Comparison of ENCODE assay signal across 14 mouse cellular contexts in the genomic region with DNA sequence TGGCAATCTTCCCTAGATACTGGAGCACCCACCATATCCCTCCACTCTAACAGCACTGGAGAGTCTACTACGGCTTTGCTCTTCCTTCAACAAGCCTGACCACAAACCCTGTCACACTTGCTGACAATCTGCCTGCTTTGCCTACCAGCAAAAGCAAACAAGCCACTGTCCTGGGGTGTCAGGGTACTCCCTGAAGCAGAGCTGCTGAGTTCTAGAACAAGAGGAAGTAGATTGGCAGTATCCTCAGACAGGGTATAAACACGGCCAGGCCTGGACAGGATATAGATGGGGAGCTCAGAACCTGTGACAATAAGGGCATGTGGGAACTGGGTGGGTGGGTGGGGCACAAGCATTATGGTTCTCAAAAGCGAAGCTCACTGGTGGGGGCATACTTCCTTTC. TPM values are rescaled to one million over a fixed set of nuclear protein-coding genes. Genes with fewer than 3 reads are reported as not detected.
DNase-seq lines count a peak whose midpoint lies in the region; ATAC-seq and TF ChIP-seq lines count a peak whose summit lies in the region.
"Had no signal": no experiment of that assay in that cellular context is flagged by ENCODE, and none has a peak within 500 bp of the region (broad histone marks: within the 10 kb centered on the region; RNA-seq: fewer than 3 reads in every experiment).

No protein-coding gene starts in this region.

- intact Hi-C loops in heart, postnatal 14 days (cut with DNase I), result loop anchor here (5.0 kb wide), 1 partner anchor 35 kb away; no protein-coding TSS in a partner anchor

- no peak overlapping the region for H3K4me3 ChIP-seq in heart, embryonic 10.5 days
- H3K4me3 ChIP-seq in liver, embryonic 13.5 days (replicated peaks), result no peak overlapping the region
- no peak overlapping the region for H3K4me3 ChIP-seq in liver, embryonic 11.5 days (ENCODE audit: low read depth, low read length)
- H3K4me3 ChIP-seq in CH12.LX (replicated peaks in 1 of 3; ENCODE audit: low read depth in 2 of 3, low read length in 2 of 3, poor library complexity in 1 of 3) (no peak overlapping the region), macrophage (ENCODE audit: inconsistent target) (no peak overlapping the region)
- H3K4me3 ChIP-seq in midbrain, embryonic 16.5 days (ENCODE audit: low read depth, low read length), result no peak overlapping the region
- H3K4me3 ChIP-seq: myocyte had no signal

- no peak for TF ChIP-seq CTCF in CH12.LX (conservative IDR thresholded peaks at IDR 0.05 in 1 of 2, IDR thresholded peaks at IDR 0.05 in 1 of 2; ENCODE audit: low read depth in 2 of 2, low read length in 2 of 2)

- no peak for TF ChIP-seq EP300 in CH12.LX (IDR thresholded peaks at IDR 0.05; ENCODE audit: low read length)

- peaks cover 72% of the 10 kb centered on the region for H3K4me1 ChIP-seq in heart, embryonic 10.5 days
- H3K4me1 ChIP-seq in liver, embryonic 13.5 days (replicated peaks), result peaks cover 72% of the 10 kb centered on the region
- H3K4me1 ChIP-seq in liver, embryonic 11.5 days (replicated peaks; ENCODE audit: control insufficient read depth, insufficient read depth, low read length), result peaks cover 44% of the 10 kb centered on the region
- H3K4me1 ChIP-seq in CH12.LX (ENCODE audit: control insufficient read depth in 1 of 2, insufficient read depth in 2 of 2), result peaks cover 38 to 77% of the 10 kb centered on the region in 2 experiments
- peaks cover 3% of the 10 kb centered on the region; the same call in 1 of the 2 replicates for H3K4me1 ChIP-seq in midbrain, embryonic 16.5 days (ENCODE audit: control insufficient read depth, insufficient read depth, low read length)

- H3K27me3 ChIP-seq in heart, embryonic 10.5 days (ENCODE audit: insufficient read depth, poor library complexity, severe bottlenecking), result no peaks in the 10 kb centered on the region
- H3K27me3 ChIP-seq in liver, embryonic 13.5 days, result no peaks in the 10 kb centered on the region
- no peaks in the 10 kb centered on the region for H3K27me3 ChIP-seq in liver, embryonic 11.5 days (replicated peaks; ENCODE audit: control insufficient read depth, insufficient read depth, low read length)
- H3K27me3 ChIP-seq in CH12.LX (replicated peaks), result no peaks in the 10 kb centered on the region
- H3K27me3 ChIP-seq in midbrain, embryonic 16.5 days (ENCODE audit: control insufficient read depth, insufficient read depth, low read depth, low read length), result no peaks in the 10 kb centered on the region

- no peak for DNase-seq in heart, embryonic 10.5 days (ENCODE audit: low spot score)
- DNase-seq in heart, postnatal 14 days, result no peak
- DNase-seq in liver, embryonic 13.5 days, result no peak
- DNase-seq in liver, embryonic 11.5 days (ENCODE audit: low spot score), result no peak
- DNase-seq in CH12.LX (ENCODE audit: extremely low read depth), result peak; percentile 41
- DNase-seq in right cerebral cortex, postnatal 10 days (ENCODE audit: low spot score in 2 of 2), result no peak
- DNase-seq: cerebellum, adult 18-20 months; gastrocnemius, postnatal 36 days had no signal

- H3K36me3 ChIP-seq in heart, embryonic 10.5 days, result peaks cover 32% of the 10 kb centered on the region
- H3K36me3 ChIP-seq in liver, embryonic 13.5 days, result peaks cover 52% of the 10 kb centered on the region
- H3K36me3 ChIP-seq in liver, embryonic 11.5 days (ENCODE audit: control insufficient read depth, insufficient read depth, low read length), result peaks cover 14% of the 10 kb centered on the region
- H3K36me3 ChIP-seq in CH12.LX (replicated peaks in 1 of 2; ENCODE audit: control insufficient read depth in 1 of 2, insufficient read depth in 1 of 2, low read length in 1 of 2), result peaks cover 28 to 70% of the 10 kb centered on the region in 2 experiments
- H3K36me3 ChIP-seq in macrophage (ENCODE audit: inconsistent target), result peaks cover 15% of the 10 kb centered on the region; the same call in 1 of the 2 replicates
- no peaks in the 10 kb centered on the region for H3K36me3 ChIP-seq in midbrain, embryonic 16.5 days (ENCODE audit: control insufficient read depth, insufficient read depth, low read length)

- no peak for ATAC-seq in liver, embryonic 13.5 days (ENCODE audit: low read depth)
- no peak for ATAC-seq in liver, embryonic 11.5 days (replicated peaks; ENCODE audit: low FRiP score)
- no peak for ATAC-seq in midbrain, embryonic 16.5 days
- ATAC-seq: forebrain, embryonic 14.5 days had no signal

- H3K9me3 ChIP-seq in heart, embryonic 10.5 days, result no peaks in the 10 kb centered on the region
- H3K9me3 ChIP-seq in liver, embryonic 13.5 days (replicated peaks), result no peaks in the 10 kb centered on the region
- H3K9me3 ChIP-seq in liver, embryonic 11.5 days (ENCODE audit: control insufficient read depth, low read length), result no peaks in the 10 kb centered on the region
- H3K9me3 ChIP-seq in CH12.LX (replicated peaks; ENCODE audit: low read length), result no peaks in the 10 kb centered on the region
- no peaks in the 10 kb centered on the region for H3K9me3 ChIP-seq in midbrain, embryonic 16.5 days (replicated peaks; ENCODE audit: control insufficient read depth, low read length, poor library complexity, severe bottlenecking)

- WGBS in heart, embryonic 10.5 days, result 81% methylated on average over 3 of the region's 3 CpGs
- 57% methylated on average over 3 of the region's 3 CpGs for WGBS in liver, embryonic 13.5 days (ENCODE audit: insufficient replicate concordance)
- 60% methylated on average over 3 of the region's 3 CpGs for WGBS in liver, embryonic 11.5 days
- 28% methylated on average over 3 of the region's 3 CpGs for WGBS in macrophage (ENCODE audit: missing documents)
- WGBS in midbrain, embryonic 16.5 days, result 89% methylated on average over 3 of the region's 3 CpGs

- dilution Hi-C loops in CH12.LX (cut with MboI; ENCODE audit: extremely low pct_ligation_motif_present, extremely low pct_unique_long_range_greater_than_20kb, low sequenced_read_pairs), result no loop called here

- peak overlapping the region; percentile 89 for H3K27ac ChIP-seq in heart, embryonic 10.5 days
- H3K27ac ChIP-seq in liver, embryonic 13.5 days, result no peak overlapping the region
- no peak overlapping the region for H3K27ac ChIP-seq in liver, embryonic 11.5 days (ENCODE audit: low read depth, low read length)
- H3K27ac ChIP-seq in CH12.LX (ENCODE audit: insufficient read depth, low read depth), result peak overlapping the region; percentile 11; the same call in 1 of the 2 replicates
- H3K27ac ChIP-seq in macrophage, result peak overlapping the region; percentile 81
- no peak overlapping the region for H3K27ac ChIP-seq in midbrain, embryonic 16.5 days (ENCODE audit: low read length)

- H3K79me2 ChIP-seq in CH12.LX (replicated peaks; ENCODE audit: control insufficient read depth, extremely low read depth, insufficient read depth, poor library complexity, severe bottlenecking) (peaks cover 38% of the 10 kb centered on the region), macrophage (ENCODE audit: inconsistent target) (peaks cover 98% of the 10 kb centered on the region)

- TF ChIP-seq POLR2A in CH12.LX (IDR thresholded peaks at IDR 0.05; ENCODE audit: low read depth, low read length), result no peak

- H3K4me2 ChIP-seq in liver, embryonic 13.5 days, result no peak overlapping the region
- no peak overlapping the region for H3K4me2 ChIP-seq in liver, embryonic 11.5 days
- 0 out of 2 replicates have a peak overlapping the region, but pooled peaks have one; percentile 5 for H3K4me2 ChIP-seq in CH12.LX (ENCODE audit: insufficient read depth, low read depth, poor library complexity, severe bottlenecking)
- no peak overlapping the region for H3K4me2 ChIP-seq in midbrain, embryonic 16.5 days (ENCODE audit: low read length)

- in situ Hi-C loops in CH12.LX (cut with MboI; ENCODE audit: low pct_ligation_motif_present, low pct_unique_long_range_greater_than_20kb, low sequenced_read_pairs), result no loop called here

- no peak for TF ChIP-seq RAD21 in CH12.LX (IDR thresholded peaks at IDR 0.05; ENCODE audit: low read depth, low read length)

- H3K9ac ChIP-seq in liver, embryonic 13.5 days, result peak overlapping the region; percentile 19; the same call in 1 of the 2 replicates
- H3K9ac ChIP-seq in liver, embryonic 11.5 days (ENCODE audit: low read depth, low read length), result no peak overlapping the region
- no peak overlapping the region for H3K9ac ChIP-seq in CH12.LX (ENCODE audit: insufficient read depth, low read depth)
- H3K9ac ChIP-seq in midbrain, embryonic 16.5 days (ENCODE audit: low read depth, low read length), result no peak overlapping the region

RNA-seq across cellular contexts. Expression of a gene that starts 35.0 kb away (rescaled TPM):
- 6.7 and 8.7 TPM in 2 replicates for polyA plus RNA-seq in heart, embryonic 10.5 days (2016; fragmentation: Nextera tagmentation; extraction: Ambion mirVana)
- 10 to 100 TPM; 10.4 to 10.7 TPM for total RNA-seq in heart, postnatal 14 days (2021)
- 0.74 and 0.81 TPM in 2 replicates for polyA plus RNA-seq in liver, embryonic 13.5 days (2015; fragmentation: Nextera tagmentation; extraction: Ambion mirVana)
- polyA plus RNA-seq in liver, embryonic 11.5 days (2014; fragmentation: Nextera tagmentation; extraction: Ambion mirVana), result 1.7 and 1.9 TPM in 2 replicates
- total RNA-seq in CH12.LX (2012; rRNA removed), result 8.0 and 9.5 TPM in 2 replicates
- total RNA-seq in CH12.LX (2014; rRNA removed), result 3.3 and 3.6 TPM in 2 replicates
- polyA plus RNA-seq in CH12.LX (2012; ENCODE audit: insufficient read length, low read depth), result 8.4 and 10.5 TPM in 2 replicates
- not detected for total RNA-seq in macrophage (2018; cell fraction: chromatin; rRNA removed)
- 1 to 10 TPM in 3 of 26 experiments, under 1 TPM in 13, not detected in 10; 0.14 to 1.8 (median 0.49) TPM for total RNA-seq in macrophage (2018; cell fraction: cytosol; rRNA removed)
- 1 to 10 TPM in 2 of 26 experiments, under 1 TPM in 1, not detected in 23; 0.72 to 3.0 (median 1.6) TPM for total RNA-seq in macrophage (2018; cell fraction: nucleus; rRNA removed)
- 0.68 TPM in 1 of 3 replicates, not detected in the others for polyA plus RNA-seq in macrophage (2018)
- polyA plus RNA-seq in midbrain, embryonic 16.5 days (2015; fragmentation: Nextera tagmentation; extraction: Ambion mirVana), result 12.0 and 12.3 TPM in 2 replicates

RNA-seq across cellular contexts. Expression of a gene that starts 35.1 kb away (rescaled TPM):
- polyA plus RNA-seq in heart, embryonic 10.5 days (2016; fragmentation: Nextera tagmentation; extraction: Ambion mirVana), result 217 and 256 TPM in 2 replicates
- 100 to 1,000 TPM; 404 to 405 TPM for total RNA-seq in heart, postnatal 14 days (2021)
- polyA plus RNA-seq in liver, embryonic 13.5 days (2015; fragmentation: Nextera tagmentation; extraction: Ambion mirVana), result 109 and 114 TPM in 2 replicates
- 145 and 159 TPM in 2 replicates for polyA plus RNA-seq in liver, embryonic 11.5 days (2014; fragmentation: Nextera tagmentation; extraction: Ambion mirVana)
- total RNA-seq in CH12.LX (2012; rRNA removed), result 153 and 177 TPM in 2 replicates
- total RNA-seq in CH12.LX (2014; rRNA removed), result 60.9 and 74.7 TPM in 2 replicates
- 90.1 and 104 TPM in 2 replicates for polyA plus RNA-seq in CH12.LX (2012; ENCODE audit: insufficient read length, low read depth)
- total RNA-seq in macrophage (2018; cell fraction: chromatin; rRNA removed), result 10 to 100 TPM in 6 of 26 experiments, 1 to 10 TPM in 19, under 1 TPM in 1; 0.81 to 18.8 (median 6.0) TPM
- total RNA-seq in macrophage (2018; cell fraction: cytosol; rRNA removed), result 100 to 1,000 TPM in 3 of 26 experiments, 10 to 100 TPM in 23; 70.4 to 103 (median 93.4) TPM
- total RNA-seq in macrophage (2018; cell fraction: nucleus; rRNA removed), result 10 to 100 TPM; 10.9 to 49.2 (median 25.6) TPM
- 46.3 to 85.8 TPM (median 78.8 TPM) in 3 replicates for polyA plus RNA-seq in macrophage (2018)
- 172 TPM in 2 replicates for polyA plus RNA-seq in midbrain, embryonic 16.5 days (2015; fragmentation: Nextera tagmentation; extraction: Ambion mirVana)

RNA-seq across cellular contexts. Expression of a gene that starts 35.5 kb away (rescaled TPM):
- 2.7 and 2.9 TPM in 2 replicates for polyA plus RNA-seq in heart, embryonic 10.5 days (2016; fragmentation: Nextera tagmentation; extraction: Ambion mirVana)
- not detected for total RNA-seq in heart, postnatal 14 days (2021)
- polyA plus RNA-seq in liver, embryonic 13.5 days (2015; fragmentation: Nextera tagmentation; extraction: Ambion mirVana), result 2.4 and 2.5 TPM in 2 replicates
- polyA plus RNA-seq in liver, embryonic 11.5 days (2014; fragmentation: Nextera tagmentation; extraction: Ambion mirVana), result 4.5 and 5.2 TPM in 2 replicates
- total RNA-seq in CH12.LX (2012; rRNA removed) (1.5 and 1.8 TPM in 2 replicates), CH12.LX (2014; rRNA removed) (0.35 and 0.44 TPM in 2 replicates)
- polyA plus RNA-seq in CH12.LX (2012; ENCODE audit: insufficient read length, low read depth) (1.7 and 2.3 TPM in 2 replicates), macrophage (2018) (0.22 to 0.84 TPM in 2 of 3 replicates, not detected in the other)
- total RNA-seq in macrophage (2018; cell fraction: chromatin; rRNA removed), result under 1 TPM in 5 of 26 experiments, not detected in 21; 0.55 to 0.86 (median 0.70) TPM
- under 1 TPM in 24 of 26 experiments, not detected in 2; 0.09 to 0.80 (median 0.35) TPM for total RNA-seq in macrophage (2018; cell fraction: cytosol; rRNA removed)
- total RNA-seq in macrophage (2018; cell fraction: nucleus; rRNA removed), result 1 to 10 TPM in 2 of 26 experiments, under 1 TPM in 9, not detected in 15; 0.39 to 1.2 (median 0.60) TPM
- 3.0 and 3.5 TPM in 2 replicates for polyA plus RNA-seq in midbrain, embryonic 16.5 days (2015; fragmentation: Nextera tagmentation; extraction: Ambion mirVana)
- total RNA-seq: gastrocnemius, postnatal 36 days; left cerebral cortex, adult 18-20 months had no signal

RNA-seq across cellular contexts. Expression of a gene that starts 50.0 kb away (rescaled TPM):
- polyA plus RNA-seq in heart, embryonic 10.5 days (2016; fragmentation: Nextera tagmentation; extraction: Ambion mirVana), result 0.48 and 0.63 TPM in 2 replicates
- 1 to 10 TPM; 1.7 TPM for total RNA-seq in heart, postnatal 14 days (2021)
- 0.03 and 0.09 TPM in 2 replicates for polyA plus RNA-seq in liver, embryonic 13.5 days (2015; fragmentation: Nextera tagmentation; extraction: Ambion mirVana)
- 0.48 and 0.56 TPM in 2 replicates for polyA plus RNA-seq in liver, embryonic 11.5 days (2014; fragmentation: Nextera tagmentation; extraction: Ambion mirVana)
- total RNA-seq in CH12.LX (2012; rRNA removed) (0.08 TPM in 2 replicates), CH12.LX (2014; rRNA removed) (0.04 TPM in 1 of 2 replicates, not detected in the other)
- polyA plus RNA-seq in CH12.LX (2012; ENCODE audit: insufficient read length, low read depth) (0.07 TPM in 1 of 2 replicates, not detected in the other), macrophage (2018) (not detected in 3 replicates)
- total RNA-seq in macrophage (2018; cell fraction: chromatin; rRNA removed), result under 1 TPM in 1 of 26 experiments, not detected in 25; 0.19 TPM
- under 1 TPM in 1 of 26 experiments, not detected in 25; 0.05 TPM for total RNA-seq in macrophage (2018; cell fraction: cytosol; rRNA removed)
- total RNA-seq in macrophage (2018; cell fraction: nucleus; rRNA removed), result under 1 TPM in 1 of 26 experiments, not detected in 25; 0.12 TPM
- 6.3 and 6.6 TPM in 2 replicates for polyA plus RNA-seq in midbrain, embryonic 16.5 days (2015; fragmentation: Nextera tagmentation; extraction: Ambion mirVana)
- polyA plus RNA-seq: liver, embryonic 16.5 days had no signal

RNA-seq across cellular contexts. Expression of a gene that starts 58.7 kb away (rescaled TPM):
- 47.5 and 49.0 TPM in 2 replicates for polyA plus RNA-seq in heart, embryonic 10.5 days (2016; fragmentation: Nextera tagmentation; extraction: Ambion mirVana)
- total RNA-seq in heart, postnatal 14 days (2021), result 10 to 100 TPM; 41.7 to 41.9 TPM
- 27.1 and 27.8 TPM in 2 replicates for polyA plus RNA-seq in liver, embryonic 13.5 days (2015; fragmentation: Nextera tagmentation; extraction: Ambion mirVana)
- polyA plus RNA-seq in liver, embryonic 11.5 days (2014; fragmentation: Nextera tagmentation; extraction: Ambion mirVana), result 72.6 and 75.3 TPM in 2 replicates
- total RNA-seq in CH12.LX (2012; rRNA removed), result 70.8 and 73.2 TPM in 2 replicates
- 31.5 and 35.7 TPM in 2 replicates for total RNA-seq in CH12.LX (2014; rRNA removed)
- polyA plus RNA-seq in CH12.LX (2012; ENCODE audit: insufficient read length, low read depth), result 95.1 and 122 TPM in 2 replicates
- total RNA-seq in macrophage (2018; cell fraction: chromatin; rRNA removed), result 100 to 1,000 TPM in 6 of 26 experiments, 10 to 100 TPM in 20; 28.5 to 185 (median 83.8) TPM
- total RNA-seq in macrophage (2018; cell fraction: cytosol; rRNA removed), result 10 to 100 TPM; 60.9 to 96.4 (median 79.3) TPM
- total RNA-seq in macrophage (2018; cell fraction: nucleus; rRNA removed), result 100 to 1,000 TPM in 1 of 26 experiments, 10 to 100 TPM in 25; 33.3 to 121 (median 69.3) TPM
- polyA plus RNA-seq in macrophage (2018), result 38.2 to 65.2 TPM (median 54.8 TPM) in 3 replicates
- polyA plus RNA-seq in midbrain, embryonic 16.5 days (2015; fragmentation: Nextera tagmentation; extraction: Ambion mirVana), result 15.8 and 19.1 TPM in 2 replicates

Comparison
In these comparisons a context has a peak if more than half of its experiments do, and no peak if none do; other contexts are left out.
1. H3K27ac ChIP-seq: peak in heart, embryonic 10.5 days (single experiment), CH12.LX (single experiment) and macrophage (single experiment); none in liver, embryonic 13.5 days (single experiment), liver, embryonic 11.5 days (single experiment) and midbrain, embryonic 16.5 days (single experiment).